Mouse (Mus musculus): ENCODE measurements around the gene Gse1. TPM values are rescaled to one million over a fixed set of nuclear protein-coding genes. Genes with fewer than 3 reads are reported as not detected.
A peak's percentile ranks its signal among the peaks of the same experiment; 100 is the strongest.

Gene Gse1
- polyA plus RNA-seq, 1 experiment from 2014 or later = 10.8 TPM

- H3K27me3 ChIP-seq (replicated peaks) = no peaks in the 10 kb centered on the region
- peak overlapping the region; percentile 41; the same call in 1 of the 2 replicates for H3K4me2 ChIP-seq
- ATAC-seq (ENCODE audit: insufficient read depth, low FRiP score, low read depth) = no peak
- H3K4me1 ChIP-seq = peaks cover 64% of the 10 kb centered on the region
- peak overlapping the region; percentile 13; the same call in 1 of the 2 replicates for H3K27ac ChIP-seq
- no peak overlapping the region for H3K4me3 ChIP-seq (replicated peaks)
- 0 out of 2 replicates have a peak, but pooled peaks cover 4% of the 10 kb centered on the region for H3K36me3 ChIP-seq
- H3K9me3 ChIP-seq = no peaks in the 10 kb centered on the region
- WGBS = 31% methylated on average over 11 of the region's 11 CpGs
- H3K9ac ChIP-seq = no peak overlapping the region
Observed at GRCm38 (mm10) chr8:120549922-120550321, 321.7 kb downstream of the Gse1 start.

- no peaks in the 10 kb centered on the region for H3K9me3 ChIP-seq
- H3K27me3 ChIP-seq (replicated peaks) = no peaks in the 10 kb centered on the region
- H3K4me3 ChIP-seq (replicated peaks) = no peak overlapping the region
- WGBS = 36% methylated on average over 12 of the region's 12 CpGs
- ATAC-seq (ENCODE audit: insufficient read depth, low FRiP score, low read depth) = no peak
- 0 out of 2 replicates have a peak, but pooled peaks cover 5% of the 10 kb centered on the region for H3K36me3 ChIP-seq
- peak overlapping the region; percentile 32; the same call in 1 of the 2 replicates for H3K27ac ChIP-seq
- no peak overlapping the region for H3K4me2 ChIP-seq
- no peak overlapping the region for H3K9ac ChIP-seq
- peaks cover 64% of the 10 kb centered on the region for H3K4me1 ChIP-seq
Observed at GRCm38 (mm10) chr8:120550430-120550829, 322.2 kb downstream of the Gse1 start.

- no peaks in the 10 kb centered on the region for H3K27me3 ChIP-seq (replicated peaks)
- H3K4me2 ChIP-seq = no peak overlapping the region
- no peak overlapping the region for H3K27ac ChIP-seq
- no peak for ATAC-seq (ENCODE audit: insufficient read depth, low FRiP score, low read depth)
- H3K36me3 ChIP-seq = 0 out of 2 replicates have a peak, but pooled peaks cover 5% of the 10 kb centered on the region
- H3K4me3 ChIP-seq (replicated peaks) = no peak overlapping the region
- H3K9ac ChIP-seq = no peak overlapping the region
- H3K4me1 ChIP-seq = peaks cover 63% of the 10 kb centered on the region
- H3K9me3 ChIP-seq = no peaks in the 10 kb centered on the region
- WGBS = 72% methylated on average over 11 of the region's 11 CpGs
Observed at GRCm38 (mm10) chr8:120550937-120551676, 322.9 kb downstream of the Gse1 start.

GRCm38 (mm10) chr8:120551677-120551980 lies 323.4 kb downstream of the Gse1 start:
- Histone ChIP-seq H3K9me3 (no peaks in the 10 kb centered on the region), H3K9ac (no peak overlapping the region), H3K4me1 (peaks cover 62% of the 10 kb centered on the region), H3K4me3 (replicated peaks) (no peak overlapping the region), H3K27me3 (replicated peaks) (no peaks in the 10 kb centered on the region), H3K27ac (no peak overlapping the region), H3K36me3 (0 out of 2 replicates have a peak, but pooled peaks cover 5% of the 10 kb centered on the region), H3K4me2 (no peak overlapping the region)
- no peak for ATAC-seq (ENCODE audit: insufficient read depth, low FRiP score, low read depth)
- WGBS = 88% methylated on average over 3 of the region's 3 CpGs

- H3K4me1 ChIP-seq = peaks cover 58% of the 10 kb centered on the region
- no peaks in the 10 kb centered on the region for H3K27me3 ChIP-seq (replicated peaks)
- H3K4me2 ChIP-seq = no peak overlapping the region
- no peak for ATAC-seq (ENCODE audit: insufficient read depth, low FRiP score, low read depth)
- no peak overlapping the region for H3K4me3 ChIP-seq (replicated peaks)
- H3K36me3 ChIP-seq = 0 out of 2 replicates have a peak, but pooled peaks cover 5% of the 10 kb centered on the region
- 88% methylated on average over 11 of the region's 11 CpGs for WGBS
- no peak overlapping the region for H3K9ac ChIP-seq
- no peak overlapping the region for H3K27ac ChIP-seq
- H3K9me3 ChIP-seq = no peaks in the 10 kb centered on the region
Observed at GRCm38 (mm10) chr8:120552509-120552908, 324.3 kb downstream of the Gse1 start.

GRCm38 (mm10) chr8:120553441-120554123 lies 325.3 kb downstream of the Gse1 start:
- ATAC-seq (ENCODE audit: insufficient read depth, low FRiP score, low read depth) = no peak
- H3K9ac ChIP-seq = no peak overlapping the region
- H3K4me2 ChIP-seq = no peak overlapping the region
- peaks cover 51% of the 10 kb centered on the region for H3K4me1 ChIP-seq
- H3K4me3 ChIP-seq (replicated peaks) = no peak overlapping the region
- H3K27me3 ChIP-seq (replicated peaks) = no peaks in the 10 kb centered on the region
- 0 out of 2 replicates have a peak, but pooled peaks cover 5% of the 10 kb centered on the region for H3K36me3 ChIP-seq
- H3K27ac ChIP-seq = no peak overlapping the region
- H3K9me3 ChIP-seq = no peaks in the 10 kb centered on the region
- 89% methylated on average over 24 of the region's 24 CpGs for WGBS

GRCm38 (mm10) chr8:120554466-120555039 lies 326.3 kb downstream of the Gse1 start:
- ATAC-seq (ENCODE audit: insufficient read depth, low FRiP score, low read depth) = no peak
- no peak overlapping the region for H3K4me3 ChIP-seq (replicated peaks)

GRCm38 (mm10) chr8:120556198-120556892 lies 328.1 kb downstream of the Gse1 start:
- no peak overlapping the region for H3K9ac ChIP-seq
- H3K27ac ChIP-seq = no peak overlapping the region
- no peak for ATAC-seq (ENCODE audit: insufficient read depth, low FRiP score, low read depth)

More at GRCm38 (mm10) chr8:120554466-120555039, 326.3 kb downstream of the Gse1 start:
- H3K27ac ChIP-seq = no peak overlapping the region
- no peak overlapping the region for H3K9ac ChIP-seq
- no peak overlapping the region for H3K4me2 ChIP-seq
- 91% methylated on average over 18 of the region's 18 CpGs for WGBS
- H3K9me3 ChIP-seq = no peaks in the 10 kb centered on the region
- H3K27me3 ChIP-seq (replicated peaks) = no peaks in the 10 kb centered on the region
- 0 out of 2 replicates have a peak, but pooled peaks cover 5% of the 10 kb centered on the region for H3K36me3 ChIP-seq
- H3K4me1 ChIP-seq = peaks cover 41% of the 10 kb centered on the region

GRCm38 (mm10) chr8:120557170-120557965 lies 329.1 kb downstream of the Gse1 start:
- Histone ChIP-seq H3K9ac (no peak overlapping the region), H3K27me3 (replicated peaks) (no peaks in the 10 kb centered on the region), H3K9me3 (no peaks in the 10 kb centered on the region), H3K4me1 (peaks cover 32% of the 10 kb centered on the region), H3K4me2 (no peak overlapping the region), H3K4me3 (replicated peaks) (no peak overlapping the region), H3K27ac (no peak overlapping the region), H3K36me3 (0 out of 2 replicates have a peak, but pooled peaks cover 5% of the 10 kb centered on the region)
- 70% methylated on average over 15 of the region's 15 CpGs for WGBS
- no peak for ATAC-seq (ENCODE audit: insufficient read depth, low FRiP score, low read depth)

More at GRCm38 (mm10) chr8:120556198-120556892, 328.1 kb downstream of the Gse1 start:
- Histone ChIP-seq H3K4me1 (peaks cover 24% of the 10 kb centered on the region), H3K4me2 (no peak overlapping the region), H3K27me3 (replicated peaks) (no peaks in the 10 kb centered on the region), H3K9me3 (no peaks in the 10 kb centered on the region), H3K36me3 (0 out of 2 replicates have a peak, but pooled peaks cover 5% of the 10 kb centered on the region), H3K4me3 (replicated peaks) (no peak overlapping the region)
- 68% methylated on average over 20 of the region's 20 CpGs for WGBS

GRCm38 (mm10) chr8:120558162-120558561 lies 329.9 kb downstream of the Gse1 start:
- Histone ChIP-seq H3K4me1 (peaks cover 40% of the 10 kb centered on the region), H3K4me3 (replicated peaks) (no peak overlapping the region), H3K9ac (no peak overlapping the region), H3K4me2 (no peak overlapping the region), H3K9me3 (no peaks in the 10 kb centered on the region), H3K27me3 (replicated peaks) (no peaks in the 10 kb centered on the region), H3K36me3 (0 out of 2 replicates have a peak, but pooled peaks cover 5% of the 10 kb centered on the region), H3K27ac (no peak overlapping the region)
- 88% methylated on average over 4 of the region's 4 CpGs for WGBS
- no peak for ATAC-seq (ENCODE audit: insufficient read depth, low FRiP score, low read depth)

- H3K4me3 ChIP-seq (replicated peaks) = no peak overlapping the region
- 63% methylated on average over 11 of the region's 11 CpGs for WGBS
- H3K27me3 ChIP-seq (replicated peaks) = no peaks in the 10 kb centered on the region
- H3K4me1 ChIP-seq = peaks cover 51% of the 10 kb centered on the region
- no peak overlapping the region for H3K9ac ChIP-seq
- no peaks in the 10 kb centered on the region for H3K9me3 ChIP-seq
- H3K27ac ChIP-seq = no peak overlapping the region
- 0 out of 2 replicates have a peak, but pooled peaks cover 4% of the 10 kb centered on the region for H3K36me3 ChIP-seq
- H3K4me2 ChIP-seq = no peak overlapping the region
- no peak for ATAC-seq (ENCODE audit: insufficient read depth, low FRiP score, low read depth)
Observed at GRCm38 (mm10) chr8:120559654-120560053, 331.4 kb downstream of the Gse1 start.

All from stomach, embryonic 15.5 days (tissue).